Comparison of ENCODE assay signal across 10 mouse cellular contexts in genomic region chr14:24273575-24273974, GRCm38 (mm10). TPM values are rescaled to one million over a fixed set of nuclear protein-coding genes. Genes with fewer than 3 reads are reported as not detected.
DNase-seq lines count a peak whose midpoint lies in the region; ATAC-seq lines count a peak whose summit lies in the region.
"Had no signal": no experiment of that assay in that cellular context is flagged by ENCODE, and none has a peak within 500 bp of the region (broad histone marks: within the 10 kb centered on the region; RNA-seq: fewer than 3 reads in every experiment).

No protein-coding gene starts in this region.

- peak; percentile 66 for DNase-seq in kidney, adult 9 months
- DNase-seq in kidney, adult 18-20 months = no peak
- peak; percentile 33 for DNase-seq in Muller cell, postnatal 12 days (ENCODE audit: inconsistent ontology term)
- DNase-seq in embryo, embryonic 9.5 days (ENCODE audit: extremely low spot score) = peak; percentile 36
- peak; percentile 36 to 48 for DNase-seq in left cerebral cortex, postnatal 25 days (ENCODE audit: low spot score in 2 of 2)
- peak; percentile 74 for DNase-seq in retina, embryonic 14.5 days (ENCODE audit: low spot score)
- no peak for DNase-seq in urinary bladder, adult 2 months (ENCODE audit: low spot score)

- ATAC-seq in erythroblast, adult 5-6 weeks (replicated peaks; ENCODE audit: low FRiP score, poor library complexity, severe bottlenecking) = no peak

- intact Hi-C loops in left cerebral cortex, postnatal 25 days (cut with DNase I) = no loop called here

RNA-seq across cellular contexts. Expression of gene E330034G19Rik, which starts 19.4 kb away (rescaled TPM):
- not detected for total RNA-seq in left cerebral cortex, postnatal 25 days (2021)
- polyA plus RNA-seq in urinary bladder, adult 2 months (2012; rRNA removed) = not detected in 2 replicates
- not detected in 2 replicates for total RNA-seq in erythroblast, adult 5-6 weeks (2015; ENCODE audit: low replicate concordance)
- total RNA-seq in erythroblast, adult 5-6 weeks (2017; ENCODE audit: low replicate concordance) = not detected in 2 replicates
- total RNA-seq: neutrophil, adult 5-6 weeks had no signal
- polyA plus RNA-seq: intestine, embryonic 14.5 days had no signal

RNA-seq across cellular contexts. Expression of gene Dlg5, which starts 27.9 kb away (rescaled TPM):
- 10 to 100 TPM; 36.7 to 37.3 TPM for total RNA-seq in left cerebral cortex, postnatal 25 days (2021)
- 19.2 and 24.0 TPM in 2 replicates for polyA plus RNA-seq in urinary bladder, adult 2 months (2012; rRNA removed)
- not detected in 2 replicates for total RNA-seq in erythroblast, adult 5-6 weeks (2015; ENCODE audit: low replicate concordance)
- total RNA-seq in erythroblast, adult 5-6 weeks (2017; ENCODE audit: low replicate concordance) = 0.14 TPM in 1 of 2 replicates, not detected in the other
- total RNA-seq: neutrophil, adult 5-6 weeks had no signal

Comparison
In these comparisons a context has a peak if more than half of its experiments do, and no peak if none do; other contexts are left out.
1. DNase-seq: peak in kidney, adult 9 months (single experiment), Muller cell, postnatal 12 days (single experiment), embryo, embryonic 9.5 days (single experiment), left cerebral cortex, postnatal 25 days (2 of 2) and retina, embryonic 14.5 days (single experiment); none in kidney, adult 18-20 months (single experiment) and urinary bladder, adult 2 months (single experiment).
2. RNA of gene Dlg5, which starts 27.9 kb away (total RNA-seq): 36.7 to 37.3 TPM in left cerebral cortex, postnatal 25 days; 0.14 TPM in erythroblast, adult 5-6 weeks; every median in the first group is over 10 times any median in the second.